Mouse (Mus musculus): ENCODE data around the gene Rnft2. TPM values are rescaled to one million over a fixed set of nuclear protein-coding genes. Genes with fewer than 3 reads are reported as not detected.

The Rnft2 gene
- polyA plus RNA-seq, 1 experiment from 2014 or later: 8.2 TPM

- H3K4me3 ChIP-seq (ENCODE audit: low read depth, low read length): no peak overlapping the region
- no peak overlapping the region for H3K9ac ChIP-seq (ENCODE audit: low read depth, low read length)
- H3K27ac ChIP-seq (ENCODE audit: low read depth, low read length): no peak overlapping the region
- H3K27me3 ChIP-seq (ENCODE audit: control insufficient read depth, insufficient read depth, low read length): no peaks in the 10 kb centered on the region
- no peak overlapping the region for H3K4me2 ChIP-seq (replicated peaks; ENCODE audit: low read depth, low read length)
- H3K9me3 ChIP-seq (ENCODE audit: control insufficient read depth, low read length): no peaks in the 10 kb centered on the region
- ATAC-seq (ENCODE audit: low FRiP score) (no peak), DNase-seq (ENCODE audit: low spot score) (no peak)
- H3K36me3 ChIP-seq (ENCODE audit: control insufficient read depth, insufficient read depth, low read length): no peaks in the 10 kb centered on the region
- no peaks in the 10 kb centered on the region; the same call in 1 of the 2 replicates for H3K4me1 ChIP-seq (replicated peaks; ENCODE audit: control insufficient read depth, insufficient read depth, low read length)
- 68% methylated on average over 5 of the region's 5 CpGs for WGBS
These were observed 45.2 kb downstream of the Rnft2 start for GRCm38 (mm10) chr5:118199670-118200069.

- WGBS: 79% methylated on average over 13 of the region's 13 CpGs
- DNase-seq (ENCODE audit: low spot score): no peak
- no peak overlapping the region for H3K9ac ChIP-seq (ENCODE audit: low read depth, low read length)
- H3K9me3 ChIP-seq (ENCODE audit: control insufficient read depth, low read length): no peaks in the 10 kb centered on the region
- no peak for ATAC-seq (ENCODE audit: low FRiP score)
- H3K36me3 ChIP-seq (ENCODE audit: control insufficient read depth, insufficient read depth, low read length): no peaks in the 10 kb centered on the region
- no peak overlapping the region for H3K4me3 ChIP-seq (ENCODE audit: low read depth, low read length)
- no peak overlapping the region for H3K27ac ChIP-seq (ENCODE audit: low read depth, low read length)
- H3K4me2 ChIP-seq (replicated peaks; ENCODE audit: low read depth, low read length): no peak overlapping the region
- no peaks in the 10 kb centered on the region for H3K27me3 ChIP-seq (ENCODE audit: control insufficient read depth, insufficient read depth, low read length)
- no peaks in the 10 kb centered on the region; the same call in 1 of the 2 replicates for H3K4me1 ChIP-seq (replicated peaks; ENCODE audit: control insufficient read depth, insufficient read depth, low read length)
These were observed 47.5 kb downstream of the Rnft2 start for GRCm38 (mm10) chr5:118197421-118197820.

- 30% methylated on average over 17 of the region's 18 CpGs for WGBS
- DNase-seq (ENCODE audit: low spot score): no peak
- no peaks in the 10 kb centered on the region for H3K36me3 ChIP-seq (ENCODE audit: control insufficient read depth, insufficient read depth, low read length)
- H3K27ac ChIP-seq (ENCODE audit: low read depth, low read length): no peak overlapping the region
- no peak overlapping the region for H3K4me3 ChIP-seq (ENCODE audit: low read depth, low read length)
- H3K4me2 ChIP-seq (replicated peaks; ENCODE audit: low read depth, low read length): no peak overlapping the region
- peaks cover 7% of the 10 kb centered on the region for H3K4me1 ChIP-seq (replicated peaks; ENCODE audit: control insufficient read depth, insufficient read depth, low read length)
- no peak for ATAC-seq (ENCODE audit: low FRiP score)
- no peaks in the 10 kb centered on the region for H3K27me3 ChIP-seq (ENCODE audit: control insufficient read depth, insufficient read depth, low read length)
- no peak overlapping the region for H3K9ac ChIP-seq (ENCODE audit: low read depth, low read length)
- H3K9me3 ChIP-seq (ENCODE audit: control insufficient read depth, low read length): no peaks in the 10 kb centered on the region
These were observed 52.7 kb downstream of the Rnft2 start for GRCm38 (mm10) chr5:118192221-118192620.

DNA sequence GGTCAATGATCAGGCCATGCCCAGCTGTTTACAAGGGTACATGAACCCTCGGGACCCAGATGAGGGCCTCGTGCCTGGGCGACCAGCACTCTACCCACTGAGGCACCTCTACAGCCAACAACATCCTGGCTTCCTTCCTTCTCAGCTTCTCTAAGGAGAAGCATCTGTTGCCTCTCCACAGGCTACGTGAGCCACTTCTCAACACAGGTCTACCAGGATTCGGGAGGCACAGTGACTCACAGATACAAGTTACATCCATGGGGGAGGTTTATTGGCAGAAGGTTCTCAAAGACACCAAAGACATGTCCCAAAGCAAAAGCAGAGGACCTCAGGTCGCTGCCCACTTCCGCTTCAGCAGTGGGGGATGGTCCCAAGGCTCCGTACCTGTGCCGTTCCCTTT, 54.4 kb downstream of the Rnft2 start:
- DNase-seq (ENCODE audit: low spot score): no peak
- ATAC-seq (ENCODE audit: low FRiP score): no peak
- H3K9me3 ChIP-seq (ENCODE audit: control insufficient read depth, low read length): no peaks in the 10 kb centered on the region
- H3K36me3 ChIP-seq (ENCODE audit: control insufficient read depth, insufficient read depth, low read length): no peaks in the 10 kb centered on the region
- no peak overlapping the region for H3K4me2 ChIP-seq (replicated peaks; ENCODE audit: low read depth, low read length)
- no peak overlapping the region for H3K4me3 ChIP-seq (ENCODE audit: low read depth, low read length)
- H3K27ac ChIP-seq (ENCODE audit: low read depth, low read length): no peak overlapping the region
- H3K27me3 ChIP-seq (ENCODE audit: control insufficient read depth, insufficient read depth, low read length): no peaks in the 10 kb centered on the region
- WGBS: 79% methylated on average over 9 of the region's 9 CpGs
- H3K4me1 ChIP-seq (replicated peaks; ENCODE audit: control insufficient read depth, insufficient read depth, low read length): peaks cover 7% of the 10 kb centered on the region
- H3K9ac ChIP-seq (ENCODE audit: low read depth, low read length): no peak overlapping the region

DNA sequence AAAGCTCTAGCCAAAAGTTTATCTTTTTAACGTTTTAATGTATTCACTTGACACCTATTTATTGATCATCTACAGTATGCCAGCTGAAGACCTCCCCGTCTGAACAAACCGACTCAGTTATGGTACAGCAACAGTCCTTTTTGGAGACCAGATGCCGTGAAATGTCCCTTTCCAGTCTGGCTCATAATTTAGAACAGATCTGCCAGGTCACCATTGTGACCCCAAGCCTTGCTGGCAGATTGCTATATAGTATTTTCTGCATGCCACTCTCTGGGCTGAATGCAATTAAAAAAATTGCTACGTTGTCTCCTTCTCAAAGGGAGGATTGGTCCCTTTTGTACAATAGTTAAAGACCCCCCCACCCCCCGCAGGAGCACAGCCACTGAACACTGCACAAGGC, 56.6 kb downstream of the Rnft2 start:
- H3K27me3 ChIP-seq (ENCODE audit: control insufficient read depth, insufficient read depth, low read length): no peaks in the 10 kb centered on the region
- ATAC-seq (ENCODE audit: low FRiP score) (no peak), DNase-seq (ENCODE audit: low spot score) (no peak)
- 64% methylated on average over 6 of the region's 6 CpGs for WGBS
- no peak overlapping the region for H3K27ac ChIP-seq (ENCODE audit: low read depth, low read length)
- no peak overlapping the region for H3K4me2 ChIP-seq (replicated peaks; ENCODE audit: low read depth, low read length)
- no peaks in the 10 kb centered on the region for H3K36me3 ChIP-seq (ENCODE audit: control insufficient read depth, insufficient read depth, low read length)
- H3K9me3 ChIP-seq (ENCODE audit: control insufficient read depth, low read length): no peaks in the 10 kb centered on the region
- H3K4me1 ChIP-seq (replicated peaks; ENCODE audit: control insufficient read depth, insufficient read depth, low read length): peaks cover 7% of the 10 kb centered on the region
- H3K4me3 ChIP-seq (ENCODE audit: low read depth, low read length): no peak overlapping the region
- no peak overlapping the region for H3K9ac ChIP-seq (ENCODE audit: low read depth, low read length)

DNA sequence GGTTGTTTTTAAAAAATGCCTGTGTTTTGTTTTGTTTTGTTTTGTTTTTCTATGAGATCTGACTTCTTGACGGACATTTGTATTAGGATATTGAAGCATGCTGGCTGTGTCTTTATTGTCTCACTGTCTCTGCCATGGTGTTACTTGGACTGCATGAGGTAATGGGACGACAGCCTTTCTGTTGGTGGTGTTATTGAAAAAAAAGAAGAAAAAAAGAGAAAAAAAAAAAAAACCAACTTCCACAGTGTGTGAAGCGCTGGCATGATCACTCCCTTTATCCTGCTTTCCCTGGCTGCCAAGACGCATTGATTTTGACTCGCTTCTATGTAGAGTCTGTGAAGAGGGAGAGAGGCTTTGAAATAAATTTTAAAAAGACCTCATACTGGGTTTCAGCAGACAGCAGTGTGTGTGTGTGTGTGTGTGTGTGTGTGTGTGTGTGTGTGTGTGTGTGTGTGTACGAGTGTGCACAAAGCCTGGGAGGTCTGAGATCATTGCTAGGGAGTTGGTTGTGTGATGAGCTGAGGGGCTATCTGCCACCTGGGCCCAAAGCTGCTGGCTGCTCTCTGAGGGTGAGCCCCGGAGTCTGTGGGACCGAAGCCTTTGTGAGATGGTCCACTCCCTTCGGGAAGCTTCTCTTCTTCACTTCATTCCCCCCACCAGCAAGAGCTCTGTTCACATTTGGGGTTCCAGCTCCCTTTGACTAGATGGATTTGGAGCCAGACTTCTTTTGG, 57.8 kb downstream of the Rnft2 start:
- H3K4me3 ChIP-seq (ENCODE audit: low read depth, low read length): no peak overlapping the region
- no peak overlapping the region for H3K4me2 ChIP-seq (replicated peaks; ENCODE audit: low read depth, low read length)
- ATAC-seq (ENCODE audit: low FRiP score) (no peak), DNase-seq (ENCODE audit: low spot score) (no peak)
- H3K27me3 ChIP-seq (ENCODE audit: control insufficient read depth, insufficient read depth, low read length): no peaks in the 10 kb centered on the region
- no peak overlapping the region for H3K9ac ChIP-seq (ENCODE audit: low read depth, low read length)
- no peak overlapping the region for H3K27ac ChIP-seq (ENCODE audit: low read depth, low read length)
- WGBS: 69% methylated on average over 9 of the region's 9 CpGs
- no peaks in the 10 kb centered on the region for H3K36me3 ChIP-seq (ENCODE audit: control insufficient read depth, insufficient read depth, low read length)
- H3K9me3 ChIP-seq (ENCODE audit: control insufficient read depth, low read length): no peaks in the 10 kb centered on the region
- H3K4me1 ChIP-seq (replicated peaks; ENCODE audit: control insufficient read depth, insufficient read depth, low read length): peaks cover 4% of the 10 kb centered on the region; the same call in 1 of the 2 replicates

DNA sequence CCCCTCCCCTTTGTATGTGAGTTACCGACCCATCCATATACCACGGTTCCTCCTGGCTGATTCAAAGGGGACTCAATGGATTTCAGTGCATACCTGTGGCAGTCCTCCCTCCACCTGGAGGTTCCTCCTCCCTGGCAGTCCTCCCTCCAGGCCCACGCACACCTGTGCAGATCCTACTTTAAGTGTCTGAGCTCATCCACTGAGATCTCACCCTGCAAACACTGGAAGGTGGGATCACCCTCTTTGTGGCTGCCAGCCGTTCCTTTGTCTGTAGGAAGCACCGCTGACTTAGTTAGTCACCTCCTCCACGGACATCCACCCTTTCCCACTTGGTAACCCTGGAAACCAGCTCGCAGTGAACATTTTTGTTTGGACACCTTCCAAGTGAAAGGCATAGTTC, 67.3 kb downstream of the Rnft2 start:
- WGBS: 80% methylated on average over 7 of the region's 7 CpGs
- peaks cover 24% of the 10 kb centered on the region for H3K27me3 ChIP-seq (ENCODE audit: control insufficient read depth, insufficient read depth, low read length)
- no peak overlapping the region for H3K4me3 ChIP-seq (ENCODE audit: low read depth, low read length)
- no peak overlapping the region for H3K4me2 ChIP-seq (replicated peaks; ENCODE audit: low read depth, low read length)
- H3K9ac ChIP-seq (ENCODE audit: low read depth, low read length): no peak overlapping the region
- H3K27ac ChIP-seq (ENCODE audit: low read depth, low read length): no peak overlapping the region
- H3K9me3 ChIP-seq (ENCODE audit: control insufficient read depth, low read length): no peaks in the 10 kb centered on the region; the same call in 1 of the 2 replicates
- no peaks in the 10 kb centered on the region for H3K36me3 ChIP-seq (ENCODE audit: control insufficient read depth, insufficient read depth, low read length)
- DNase-seq (ENCODE audit: low spot score): no peak
- no peak for ATAC-seq (ENCODE audit: low FRiP score)
- H3K4me1 ChIP-seq (replicated peaks; ENCODE audit: control insufficient read depth, insufficient read depth, low read length): no peaks in the 10 kb centered on the region

DNA sequence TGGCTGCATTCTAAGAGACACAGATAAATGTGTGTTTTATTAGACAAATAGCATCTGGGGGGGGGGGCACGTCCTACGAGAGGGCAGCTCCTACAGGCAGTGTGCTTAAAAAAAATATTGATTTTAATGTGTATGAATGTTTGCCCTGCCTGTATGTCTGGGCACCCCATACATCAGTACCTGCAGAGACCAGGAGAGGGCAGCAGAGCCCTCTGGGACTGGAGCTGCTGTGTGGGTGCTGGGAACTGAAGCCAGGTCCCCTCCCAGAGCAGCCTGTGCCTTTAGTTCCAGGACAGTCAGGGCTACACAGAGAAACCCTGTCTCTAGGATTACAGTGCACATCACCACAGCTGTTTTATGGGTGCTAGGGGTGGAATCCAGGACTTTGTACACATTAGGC, 69.8 kb downstream of the Rnft2 start:
- H3K9me3 ChIP-seq (ENCODE audit: control insufficient read depth, low read length): no peaks in the 10 kb centered on the region; the same call in 1 of the 2 replicates
- peaks cover 5% of the 10 kb centered on the region; the same call in 1 of the 2 replicates for H3K4me1 ChIP-seq (replicated peaks; ENCODE audit: control insufficient read depth, insufficient read depth, low read length)
- DNase-seq (ENCODE audit: low spot score) (no peak), ATAC-seq (ENCODE audit: low FRiP score) (no peak)
- H3K4me3 ChIP-seq (ENCODE audit: low read depth, low read length): no peak overlapping the region
- H3K4me2 ChIP-seq (replicated peaks; ENCODE audit: low read depth, low read length): no peak overlapping the region
- H3K9ac ChIP-seq (ENCODE audit: low read depth, low read length): no peak overlapping the region
- H3K27me3 ChIP-seq (ENCODE audit: control insufficient read depth, insufficient read depth, low read length): peaks cover 47% of the 10 kb centered on the region
- 16% methylated on average over 2 of the region's 2 CpGs for WGBS
- no peaks in the 10 kb centered on the region for H3K36me3 ChIP-seq (ENCODE audit: control insufficient read depth, insufficient read depth, low read length)
- H3K27ac ChIP-seq (ENCODE audit: low read depth, low read length): no peak overlapping the region
